Mouse (Mus musculus) forebrain, postnatal 0 days (tissue): ENCODE data around the gene Cwf19l1. TPM values are rescaled to one million over a fixed set of nuclear protein-coding genes. Genes with fewer than 3 reads are reported as not detected.

ENCODE experiments used
- ATAC-seq: fragments of 200-750 bp; cut with Nextera tagmentation; 2 replicates; pipeline ENCODE4 v1.8.0; 2017; ENCODE audit warnings: mild to moderate bottlenecking, moderate library complexity
- DNase-seq: peaks from one replicate; pipeline ENCODE4 v3.0.0-alpha.2; 2015
- H3K27ac ChIP-seq: fragments of 300-500 bp; sonication (generic); 2 replicates; pipeline ENCODE4 v1.5.1; 2014; ENCODE audit warnings: low read depth, mild to moderate bottlenecking, antibody characterized with exemption, low read length, moderate library complexity, mixed read lengths
- H3K27me3 ChIP-seq: fragments of 300-500 bp; sonication (generic); 2 replicates; pipeline ENCODE4 v1.6.1; 2014; ENCODE audit warnings: mild to moderate bottlenecking, low read length, mixed read lengths; ENCODE audit not compliant: insufficient read depth
- H3K36me3 ChIP-seq: fragments of 300-500 bp; sonication (generic); 2 replicates; pipeline ENCODE4 v1.6.1; 2014; ENCODE audit warnings: mild to moderate bottlenecking, moderate library complexity; ENCODE audit not compliant: insufficient read depth
- H3K4me1 ChIP-seq: fragments of 300-500 bp; sonication (generic); 2 replicates; pipeline ENCODE4 v1.6.1; 2014; ENCODE audit warnings: antibody characterized with exemption; ENCODE audit not compliant: insufficient read depth
- H3K4me2 ChIP-seq: fragments of 300-500 bp; sonication (generic); 2 replicates; pipeline ENCODE4 v1.6.1; 2014; ENCODE audit warnings: low read depth, mild to moderate bottlenecking, moderate library complexity
- H3K4me3 ChIP-seq: fragments of 300-500 bp; sonication (generic); 2 replicates; pipeline ENCODE4 v1.5.1; 2014; ENCODE audit warnings: low read depth, low read length, mixed read lengths
- H3K9ac ChIP-seq: fragments of 300-500 bp; sonication (generic); 2 replicates; pipeline ENCODE4 v1.6.1; 2014; ENCODE audit warnings: mild to moderate bottlenecking
- H3K9me3 ChIP-seq: fragments of 300-500 bp; sonication (generic); 2 replicates; pipeline ENCODE4 v1.6.1; 2016; ENCODE audit warnings: low read length
- CTCF ChIP-seq: sonication (generic); IDR thresholded peaks from 2 replicates; pipeline ENCODE4 v1.5.1; 2016; ENCODE audit warnings: antibody characterized with exemption, control low read depth, low read depth
- WGBS: fragments of 180-500 bp; shearing (Covaris S2); extraction: QIAGEN DNeasy Blood & Tissue Kit; methylation state at CpG from one replicate; pipeline ENCODE4 v1.1.7; 2014; 5-methylcytosine and 5-hydroxymethylcytosine counted together
- polyA plus RNA-seq: library from polyadenylated mRNA; unstranded; fragments of >200 nt; fragmentation: Nextera tagmentation; extraction: Ambion mirVana; gene quantifications from 2 replicates; pipeline ENCODE4 v1.2.1, GENCODE M21; 2015
- total RNA-seq: library from RNA; depleted of rRNA; stranded (reverse); fragments of >200 nt; gene quantifications from 2 replicates; pipeline ENCODE4 v1.2.3, GENCODE M21; 2014; rRNA removed

The Cwf19l1 gene
- total RNA-seq: 28.9 and 33.9 TPM in 2 replicates
- 27.2 and 29.6 TPM in 2 replicates for polyA plus RNA-seq

DNA sequence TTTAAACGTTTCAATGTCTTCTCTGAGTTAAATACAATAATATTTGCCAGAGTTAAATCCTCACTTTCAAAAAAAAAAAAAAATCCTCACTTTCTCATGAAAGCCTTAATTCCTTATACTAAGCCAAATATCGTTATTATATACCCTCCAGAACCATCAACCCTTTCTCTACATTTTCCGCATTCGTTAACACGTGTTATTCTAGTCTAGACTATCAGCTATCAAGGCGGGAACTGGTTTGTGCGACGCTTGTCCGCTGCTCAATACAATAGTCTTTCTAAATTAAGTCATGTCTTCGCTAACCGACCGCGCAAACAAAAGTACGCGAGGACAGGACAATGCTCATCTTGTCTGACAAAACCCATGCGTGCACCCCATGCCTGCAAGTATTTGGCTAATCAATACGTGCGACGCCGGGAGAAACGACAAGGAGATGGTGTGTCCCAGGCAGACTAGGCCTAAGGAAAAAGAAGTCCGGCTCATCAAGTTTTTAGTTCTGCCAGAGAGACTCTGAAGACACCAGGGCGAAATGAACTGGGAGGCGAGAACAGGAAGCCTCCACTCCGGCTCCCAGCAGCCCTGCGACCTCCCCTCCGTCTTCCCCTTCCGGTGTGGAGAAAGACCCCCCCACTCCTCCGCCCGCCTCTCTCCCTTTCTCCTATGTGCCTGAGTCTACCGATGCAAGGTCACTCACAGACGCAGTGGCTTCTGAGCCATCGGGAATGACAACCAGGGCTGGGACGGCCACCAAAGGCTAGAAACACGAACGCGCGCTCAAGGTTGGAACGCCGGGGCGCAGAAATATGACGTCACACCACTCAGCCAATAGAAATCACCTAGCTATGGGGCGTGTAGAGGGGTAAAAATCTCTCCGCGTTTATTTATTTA lies at the start of gene Cwf19l1:
Cwf19l1 (minus strand) TSS at position 805 of the 888 bp plus-strand sequence.
- H3K9me3 ChIP-seq: no peaks in the 10 kb centered on the region
- ATAC-seq: peak; percentile 96
- TF ChIP-seq CTCF: no peak

DNA sequence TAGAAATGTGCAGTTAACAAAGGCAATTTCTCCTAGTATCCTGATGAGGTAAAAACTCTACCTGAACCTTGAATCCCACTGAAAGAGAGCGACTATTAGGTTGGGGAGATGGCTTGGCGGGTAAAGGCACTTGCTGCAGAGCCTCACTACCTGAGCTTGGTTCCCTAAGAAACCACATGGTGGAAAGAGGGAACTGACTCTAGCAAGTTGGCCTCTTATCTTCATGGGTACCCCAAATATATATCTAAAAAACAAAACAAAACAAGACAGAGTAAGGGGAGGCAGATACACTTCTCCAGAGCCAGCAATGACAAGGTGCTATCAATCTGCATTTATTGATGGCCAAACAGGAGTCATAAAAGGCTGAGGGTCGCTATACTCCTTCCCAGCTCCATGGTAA lies 48.3 kb upstream of the Cwf19l1 start:
- Histone ChIP-seq H3K4me3 (no peak overlapping the region), H3K4me1 (no peaks in the 10 kb centered on the region), H3K27ac (no peak overlapping the region), H3K4me2 (no peak overlapping the region), H3K9me3 (no peaks in the 10 kb centered on the region), H3K27me3 (no peaks in the 10 kb centered on the region), H3K9ac (no peak overlapping the region), H3K36me3 (no peaks in the 10 kb centered on the region)
- no peak for TF ChIP-seq CTCF
- WGBS: 72% methylated on average over 3 of the region's 3 CpGs
- DNase-seq (no peak), ATAC-seq (no peak)

More for the DNA sequence above, at the start of gene Cwf19l1:
- peak within 1 kb of the TSS; percentile 67 for H3K4me2 ChIP-seq
- peak within 1 kb of the TSS; percentile 90 for H3K27ac ChIP-seq
- H3K4me1 ChIP-seq: peaks cover 5% of the 10 kb centered on the region; the same call in 1 of the 2 replicates
- DNase-seq: peak; percentile 97
- WGBS: under 1% methylated on average over 45 of the region's 45 CpGs
- peaks cover 21% of the 10 kb centered on the region for H3K36me3 ChIP-seq
- no peaks in the 10 kb centered on the region for H3K27me3 ChIP-seq
- H3K9ac ChIP-seq: peak within 1 kb of the TSS; percentile 77
- H3K4me3 ChIP-seq: peak within 1 kb of the TSS; percentile 85

DNA sequence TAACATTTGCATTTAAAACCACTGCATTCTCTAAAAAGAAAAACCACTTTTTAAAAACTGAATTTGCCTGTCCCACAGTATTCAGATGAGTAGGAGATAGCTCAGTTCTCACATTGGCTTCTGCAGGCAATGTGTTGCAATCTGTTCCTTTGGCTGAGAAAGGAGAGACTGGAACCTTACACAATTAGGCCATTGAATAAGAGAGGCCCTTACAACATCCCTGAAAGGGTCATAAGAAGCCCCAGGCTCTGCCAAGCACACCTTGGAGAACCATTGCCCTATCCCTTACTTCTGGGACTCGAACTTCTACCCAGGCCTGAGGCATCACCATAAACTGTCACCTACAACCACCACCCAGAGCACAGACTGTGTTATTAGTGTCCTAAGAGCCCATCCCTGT lies 44.8 kb upstream of the Cwf19l1 start:
- Histone ChIP-seq H3K4me2 (no peak overlapping the region), H3K27ac (no peak overlapping the region), H3K36me3 (no peaks in the 10 kb centered on the region), H3K4me1 (no peaks in the 10 kb centered on the region), H3K27me3 (no peaks in the 10 kb centered on the region), H3K9me3 (no peaks in the 10 kb centered on the region), H3K4me3 (no peak overlapping the region), H3K9ac (no peak overlapping the region)
- no peak for ATAC-seq
- no peak for DNase-seq
- 70% methylated on average over 1 of the region's 1 CpGs for WGBS
- no peak for TF ChIP-seq CTCF

DNA sequence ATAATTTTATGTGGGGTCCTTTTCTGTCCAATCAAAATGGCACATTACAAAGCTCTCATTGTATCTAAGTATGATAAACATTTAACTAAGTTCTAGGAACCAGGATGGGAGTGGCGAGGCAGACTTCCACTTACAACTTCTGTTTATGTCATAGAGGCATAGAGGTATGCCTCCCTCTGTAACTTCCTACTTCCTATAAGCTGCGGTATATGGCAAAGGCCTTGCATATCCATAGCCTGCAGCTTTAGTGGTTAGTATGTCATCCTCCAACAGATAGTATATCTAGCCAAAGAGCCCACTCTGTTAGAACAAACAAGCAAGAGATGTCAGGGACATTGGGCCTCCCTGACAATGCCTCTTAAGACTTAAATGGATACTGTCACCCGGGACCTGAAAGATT lies 41.1 kb upstream of the Cwf19l1 start:
- H3K4me3 ChIP-seq: no peak overlapping the region
- WGBS: 92% methylated on average over 3 of the region's 3 CpGs
- no peak overlapping the region for H3K27ac ChIP-seq
- TF ChIP-seq CTCF: no peak
- DNase-seq: no peak
- no peak for ATAC-seq
- H3K9me3 ChIP-seq: no peaks in the 10 kb centered on the region
- H3K27me3 ChIP-seq: no peaks in the 10 kb centered on the region
- no peaks in the 10 kb centered on the region for H3K36me3 ChIP-seq
- no peak overlapping the region for H3K9ac ChIP-seq
- H3K4me1 ChIP-seq: no peaks in the 10 kb centered on the region
- H3K4me2 ChIP-seq: no peak overlapping the region

DNA sequence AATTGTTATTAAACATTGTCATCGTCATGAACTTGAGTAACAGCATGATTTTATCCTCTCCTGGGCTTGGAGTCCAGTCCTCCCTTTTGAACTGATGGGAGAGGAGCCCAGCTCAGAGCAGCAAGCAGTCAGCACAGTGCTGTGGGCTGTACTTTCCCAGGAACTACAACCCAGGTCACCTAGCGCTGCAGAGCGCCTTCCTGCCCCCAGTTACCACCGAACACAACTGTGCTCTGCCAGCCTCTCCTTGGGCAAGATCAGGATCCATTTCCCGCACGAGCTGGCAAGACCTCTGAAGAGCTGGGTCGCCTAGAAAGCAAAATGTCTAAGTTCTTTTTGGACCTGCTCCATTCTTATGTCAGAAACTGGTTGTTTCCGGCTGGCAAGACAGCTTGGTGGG lies 39.2 kb upstream of the Cwf19l1 start:
- no peaks in the 10 kb centered on the region for H3K4me1 ChIP-seq
- H3K4me3 ChIP-seq: no peak overlapping the region
- no peaks in the 10 kb centered on the region for H3K36me3 ChIP-seq
- no peak for TF ChIP-seq CTCF
- WGBS: 61% methylated on average over 8 of the region's 8 CpGs
- no peak overlapping the region for H3K4me2 ChIP-seq
- H3K27me3 ChIP-seq: no peaks in the 10 kb centered on the region
- DNase-seq (no peak), ATAC-seq (no peak)
- no peak overlapping the region for H3K9ac ChIP-seq
- H3K27ac ChIP-seq: no peak overlapping the region
- H3K9me3 ChIP-seq: no peaks in the 10 kb centered on the region

DNA sequence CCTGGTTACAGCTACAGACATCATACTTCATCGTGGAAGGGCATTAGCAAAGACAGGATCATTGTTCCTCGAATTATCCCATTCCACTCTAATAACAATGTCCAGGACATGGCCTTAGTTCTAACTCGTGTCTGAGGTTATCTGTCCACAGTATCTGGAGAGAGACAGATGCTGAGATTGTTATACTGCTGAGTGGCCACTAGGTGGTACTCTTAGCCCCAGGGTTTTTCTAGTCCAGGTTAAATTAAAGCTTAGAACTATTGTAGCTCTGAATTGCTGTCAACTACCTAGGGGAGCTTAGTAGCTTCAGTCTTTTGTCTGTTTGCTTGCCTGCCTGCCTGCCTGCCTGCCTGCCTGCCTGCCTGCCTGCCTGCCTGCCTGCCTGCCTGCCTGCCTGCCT lies 25.8 kb upstream of the Cwf19l1 start:
- peak; percentile 76 for TF ChIP-seq CTCF
- no peaks in the 10 kb centered on the region for H3K36me3 ChIP-seq
- H3K4me3 ChIP-seq: no peak overlapping the region
- no peak for ATAC-seq
- H3K27ac ChIP-seq: no peak overlapping the region
- no peak overlapping the region for H3K4me2 ChIP-seq
- peak; percentile 24 for DNase-seq
- WGBS: 16% methylated on average over 3 of the region's 3 CpGs
- no peaks in the 10 kb centered on the region for H3K9me3 ChIP-seq
- H3K4me1 ChIP-seq: no peaks in the 10 kb centered on the region
- no peaks in the 10 kb centered on the region for H3K27me3 ChIP-seq
- no peak overlapping the region for H3K9ac ChIP-seq

DNA sequence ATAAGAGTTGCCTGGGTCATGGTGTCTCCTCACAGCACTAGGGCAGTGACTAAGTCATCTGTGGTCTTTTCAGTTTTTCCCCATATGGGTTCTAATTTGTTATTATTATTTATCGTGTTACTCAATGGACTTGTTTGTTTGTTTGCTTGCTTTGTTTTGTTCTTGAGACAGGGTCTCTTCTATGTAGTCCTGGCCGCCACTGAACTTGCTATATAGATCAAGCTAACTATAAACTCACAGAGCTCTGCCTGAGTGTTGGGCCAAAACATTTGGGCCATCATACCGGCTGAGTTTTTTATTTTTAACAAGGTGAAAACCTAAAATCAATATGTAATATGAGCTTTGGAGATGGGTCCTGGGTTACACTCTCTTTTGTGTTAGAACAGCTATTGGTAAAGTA lies 23.7 kb upstream of the Cwf19l1 start:
- Histone ChIP-seq H3K27ac (no peak overlapping the region), H3K36me3 (no peaks in the 10 kb centered on the region), H3K4me2 (no peak overlapping the region), H3K9me3 (no peaks in the 10 kb centered on the region), H3K27me3 (no peaks in the 10 kb centered on the region; the same call in 1 of the 2 replicates), H3K4me3 (no peak overlapping the region), H3K4me1 (no peaks in the 10 kb centered on the region), H3K9ac (no peak overlapping the region)
- ATAC-seq (no peak), DNase-seq (no peak)
- WGBS: 82% methylated on average over 3 of the region's 3 CpGs
- TF ChIP-seq CTCF: no peak
